Mouse (Mus musculus): ENCODE measurements around the gene Capn5.
"Not testable (repeated sequence)": the region's sequence is repeated elsewhere in the genome, so short reads cannot be mapped to it uniquely, and the experiment has no call there.

Gene Capn5

GRCm38 (mm10) chr7:98177929-98178559, at the start of gene Capn5:
Capn5 (minus strand) TSS chr7:98178274.
- no peak for DNase-seq (ENCODE audit: low spot score)

DNA sequence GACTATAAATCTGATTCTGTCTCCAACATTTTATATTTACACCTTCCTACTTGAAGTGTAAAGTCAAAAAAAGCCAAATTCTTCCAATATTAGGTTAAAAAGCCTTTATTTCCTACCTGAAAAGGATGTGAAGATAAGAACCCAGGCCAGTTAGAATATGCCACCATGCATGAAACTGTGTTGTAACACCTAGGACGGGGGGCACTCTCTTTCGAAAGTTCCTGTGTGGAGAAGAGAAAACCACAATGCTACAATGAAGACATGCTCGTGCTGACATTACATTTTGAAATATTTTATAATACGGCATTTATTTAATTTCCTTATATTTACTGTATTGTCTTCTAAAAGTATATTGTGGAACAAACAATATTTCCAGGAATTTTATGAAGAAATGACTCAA, 45.7 kb upstream of the Capn5 start:
- no peak for DNase-seq (ENCODE audit: low spot score)

- no peak for DNase-seq (ENCODE audit: low spot score)
Measured at GRCm38 (mm10) chr7:98216713-98217112, 38.6 kb upstream of the Capn5 start.

GRCm38 (mm10) chr7:98202946-98203345, 24.9 kb upstream of the Capn5 start:
- no peak for DNase-seq (ENCODE audit: low spot score)

GRCm38 (mm10) chr7:98201493-98202028, 23.5 kb upstream of the Capn5 start:
- no peak for DNase-seq (ENCODE audit: low spot score)

GRCm38 (mm10) chr7:98200396-98200795, 22.3 kb upstream of the Capn5 start:
- no peak for DNase-seq (ENCODE audit: low spot score)

GRCm38 (mm10) chr7:98199381-98199780, 21.3 kb upstream of the Capn5 start, which contains the start of gene B3gnt6:
B3gnt6 (minus strand) TSS chr7:98199481.
- DNase-seq (ENCODE audit: low spot score) = no peak

DNA sequence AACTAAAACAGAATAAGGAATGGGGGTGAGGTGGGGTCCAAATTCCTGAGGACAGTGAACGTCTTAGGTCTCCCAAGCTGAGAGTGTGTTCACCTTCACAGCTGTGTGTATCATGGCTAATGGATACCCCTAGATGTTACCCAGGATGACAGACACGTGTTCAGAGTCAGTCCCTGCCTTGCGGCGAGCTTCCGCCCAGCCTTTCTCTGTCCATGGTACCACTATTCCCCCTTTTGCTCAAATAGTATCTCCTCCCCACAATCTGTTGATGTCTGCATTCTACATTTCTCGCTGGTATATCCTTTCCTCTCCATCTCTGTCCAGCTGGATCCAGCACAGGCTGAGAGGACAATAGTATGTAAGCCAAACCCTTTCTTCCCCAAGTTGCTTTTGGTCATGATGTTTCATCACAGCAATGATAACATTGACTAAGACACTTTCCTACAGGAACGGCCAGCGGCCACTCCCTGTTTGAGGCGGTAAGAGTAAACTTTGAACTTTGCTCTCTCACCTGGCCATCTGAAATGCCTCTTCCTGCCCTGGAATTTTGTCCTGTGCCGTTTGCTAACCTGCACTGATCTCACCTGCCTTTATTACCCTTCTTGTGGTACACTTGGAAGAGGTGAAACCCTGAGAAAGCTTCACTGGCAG, 17.2 kb upstream of the Capn5 start:
- no peak for DNase-seq (ENCODE audit: low spot score)

DNA sequence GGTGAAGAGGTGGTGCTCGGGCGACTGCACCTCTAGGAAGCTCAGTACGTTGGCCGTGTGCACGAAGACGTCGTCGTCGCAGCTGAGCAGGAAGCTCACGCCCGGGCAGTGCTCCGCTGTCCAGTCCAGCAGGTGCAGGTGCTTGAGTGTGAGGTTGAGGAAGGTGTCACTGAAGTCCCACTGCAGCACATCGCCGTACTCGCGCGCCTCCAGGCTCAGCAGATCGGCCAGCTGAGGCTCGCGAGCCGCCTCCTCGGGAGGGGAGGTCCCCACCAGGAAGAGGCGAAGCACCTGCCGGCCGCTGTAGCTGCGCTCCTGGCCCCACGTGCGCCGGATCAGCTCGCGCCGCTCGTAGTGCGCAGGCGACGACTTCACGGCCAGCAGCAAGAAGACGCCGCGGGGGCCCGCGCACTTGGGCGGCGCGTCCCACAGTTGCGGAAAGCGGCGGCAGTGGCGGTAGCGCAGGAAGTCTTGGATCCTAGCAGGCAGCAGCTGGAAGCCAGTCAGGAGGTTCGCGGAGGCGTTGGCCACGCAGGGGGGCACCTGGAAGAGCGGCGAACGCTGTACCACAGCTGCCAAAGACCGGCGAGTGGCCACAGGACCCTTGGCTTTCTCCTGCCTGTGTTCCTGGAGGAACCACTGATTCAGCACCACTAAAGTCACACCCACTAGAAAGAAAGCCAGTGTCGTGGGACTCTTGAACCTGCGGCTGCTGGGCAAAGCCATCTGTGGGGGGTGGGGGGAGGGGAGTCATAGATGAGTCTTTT, 16.1 kb upstream of the Capn5 start:
- DNase-seq (ENCODE audit: low spot score) = no peak

DNA sequence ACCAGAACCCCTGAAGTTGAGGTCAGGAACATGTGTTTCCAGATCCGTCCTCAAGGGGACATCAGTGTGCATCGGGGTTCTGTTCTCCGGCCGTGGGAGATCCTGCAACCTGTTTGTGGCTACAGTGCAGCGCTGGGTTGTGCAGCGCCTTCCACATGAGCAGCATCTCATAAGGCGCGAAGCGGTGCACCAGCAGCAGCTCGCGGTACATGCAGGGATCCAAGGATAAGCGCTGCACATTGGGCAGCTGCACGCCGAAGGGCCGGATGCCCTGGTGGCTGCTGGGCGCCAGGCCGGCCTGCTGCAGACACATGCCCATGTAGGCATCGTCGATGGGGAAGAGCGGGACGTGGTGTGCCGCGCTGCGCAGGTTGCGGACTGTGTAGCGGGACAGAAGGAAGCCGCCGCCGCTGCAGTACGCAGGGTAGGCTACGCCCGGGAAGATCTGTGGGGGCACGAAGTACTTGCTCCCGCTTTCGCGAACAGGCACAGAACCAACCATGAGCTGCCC, 15.5 kb upstream of the Capn5 start:
- no peak for DNase-seq (ENCODE audit: low spot score)

GRCm38 (mm10) chr7:98191571-98192250, 13.6 kb upstream of the Capn5 start:
- no peak for DNase-seq (ENCODE audit: low spot score)

DNA sequence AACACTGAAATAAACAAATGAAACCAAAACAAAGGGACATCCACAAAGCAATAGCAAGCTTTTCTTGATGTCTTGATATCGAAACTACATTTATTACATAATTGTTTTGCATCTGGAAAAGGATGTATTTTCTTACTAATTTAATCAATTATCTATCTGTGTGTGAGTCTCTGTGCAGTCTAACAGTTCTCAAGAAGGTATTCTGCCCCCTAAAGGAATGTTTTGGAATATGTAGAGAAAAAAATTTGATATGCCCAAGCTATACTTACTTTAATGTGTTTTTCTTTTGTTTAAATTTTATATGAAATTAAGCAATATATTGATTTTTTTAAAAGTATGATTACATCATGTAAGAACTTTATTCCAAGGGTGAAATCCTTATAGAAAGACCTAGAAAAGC, 12.5 kb upstream of the Capn5 start:
- no peak for DNase-seq (ENCODE audit: low spot score)

- no peak for DNase-seq (ENCODE audit: low spot score)
Measured at GRCm38 (mm10) chr7:98189745-98190144, 11.7 kb upstream of the Capn5 start.

DNA sequence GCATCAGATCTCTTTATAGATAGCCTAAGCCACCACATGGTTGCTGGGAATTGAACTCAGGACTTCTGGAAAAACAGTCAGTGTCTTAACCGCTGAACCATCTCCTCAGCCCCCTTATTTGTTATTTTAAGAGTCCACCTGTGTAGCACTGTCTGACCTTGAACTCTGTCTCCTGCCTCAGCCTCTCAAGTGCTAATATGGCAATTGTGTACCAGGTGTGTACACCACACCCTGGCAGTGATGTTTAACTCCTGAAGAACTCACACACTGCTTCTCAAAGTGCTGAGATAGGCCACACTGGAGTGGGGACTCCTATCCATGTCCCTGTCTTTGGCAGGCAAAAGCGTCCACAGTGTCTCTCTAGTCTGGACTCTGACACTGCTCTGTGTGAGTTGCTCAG, 10.6 kb upstream of the Capn5 start:
- DNase-seq (ENCODE audit: low spot score) = no peak

DNA sequence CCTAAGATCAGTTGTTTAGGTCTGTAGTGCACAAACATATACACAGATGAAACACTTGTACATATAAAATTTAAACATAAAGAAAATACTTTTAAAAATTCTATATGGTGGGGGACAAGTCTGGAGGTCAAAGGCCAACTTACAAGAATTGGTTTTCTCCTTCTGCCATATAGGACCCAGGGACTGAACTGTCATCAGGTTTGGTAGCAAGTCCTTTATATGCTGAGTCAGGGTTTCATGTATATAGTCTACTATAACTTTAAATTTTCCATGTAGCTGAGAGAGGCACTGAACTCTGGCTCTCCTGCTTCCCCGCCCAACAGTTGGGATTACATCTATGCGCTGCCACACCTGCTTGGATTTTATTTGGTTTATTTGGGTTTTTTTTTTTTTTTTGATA, 10.2 kb upstream of the Capn5 start:
- no peak for DNase-seq (ENCODE audit: low spot score)

DNA sequence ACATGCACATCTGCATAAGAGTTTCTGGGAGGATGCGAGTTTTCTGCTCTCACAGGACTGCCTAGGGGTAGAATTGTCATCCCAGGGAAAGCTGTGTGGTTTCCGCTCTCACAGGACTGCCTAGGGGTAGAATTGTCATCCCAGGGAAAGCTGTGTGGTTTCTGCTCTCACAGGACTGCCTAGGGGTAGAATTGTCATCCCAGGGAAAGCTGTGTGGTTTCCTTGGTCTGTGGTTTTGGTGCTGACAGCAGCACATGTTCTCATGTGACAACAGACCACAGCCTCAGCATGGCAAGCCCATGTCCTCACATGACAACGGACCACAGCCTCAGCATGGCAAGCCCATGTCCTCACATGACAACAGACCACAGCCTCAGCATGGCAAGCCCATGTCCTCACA, 9.3 kb upstream of the Capn5 start:
- not testable (repeated sequence) for DNase-seq (ENCODE audit: low spot score)

DNA sequence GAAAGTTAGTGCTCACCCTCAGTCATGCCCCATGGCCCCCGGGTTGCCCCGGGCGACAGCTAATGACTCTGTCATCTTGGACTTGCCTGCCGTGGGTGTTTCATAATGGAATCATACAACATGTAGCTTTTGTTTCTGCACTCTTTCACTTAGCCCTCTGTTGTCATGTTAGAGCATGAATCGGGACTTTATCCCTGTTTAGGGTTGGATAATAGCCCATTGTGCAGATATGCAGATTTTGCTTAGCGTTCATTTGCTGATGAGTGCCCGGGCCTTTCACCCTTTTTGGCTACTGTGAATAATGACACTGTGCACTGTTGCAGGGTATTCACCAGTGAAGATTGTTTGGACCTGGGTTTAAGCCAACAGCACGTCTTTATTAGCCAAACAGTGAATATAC, 8.6 kb upstream of the Capn5 start:
- no peak for DNase-seq (ENCODE audit: low spot score)

DNA sequence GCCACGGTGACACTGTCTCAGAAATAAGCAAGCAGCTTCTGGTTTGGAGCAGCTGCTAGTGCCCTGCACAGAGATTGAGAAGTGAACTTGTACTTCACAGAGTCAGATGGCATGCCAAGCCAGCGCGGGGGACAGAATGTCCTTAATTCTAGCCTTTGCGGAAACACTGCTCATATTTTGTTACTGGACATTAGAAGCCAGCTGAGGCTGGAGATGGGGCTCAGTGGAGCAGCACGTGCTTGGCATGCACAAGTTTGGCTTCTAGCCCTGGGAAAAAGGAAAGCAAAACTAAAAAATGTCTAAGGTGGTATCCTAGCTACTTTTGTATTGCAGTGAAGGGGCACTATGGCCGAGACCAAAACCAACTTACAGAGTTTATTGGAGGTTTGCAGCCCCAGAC, 7.3 kb upstream of the Capn5 start:
- DNase-seq (ENCODE audit: low spot score) = no peak

GRCm38 (mm10) chr7:98178560-98179231, 622 bp upstream of the Capn5 start:
- no peak for DNase-seq (ENCODE audit: low spot score)

- DNase-seq (ENCODE audit: low spot score) = no peak
Measured at GRCm38 (mm10) chr7:98177566-98177928, 527 bp downstream of the Capn5 start.

- no peak for DNase-seq (ENCODE audit: low spot score)
Measured at GRCm38 (mm10) chr7:98177071-98177485, 996 bp downstream of the Capn5 start.

All from layer of hippocampus, adult 9-10 months (tissue).